Mouse (Mus musculus) spleen, adult 2 months (tissue): Measurements from ENCODE around the gene Scml4. TPM values are rescaled to one million over a fixed set of nuclear protein-coding genes. Genes with fewer than 3 reads are reported as not detected.
A peak's percentile ranks its signal among the peaks of the same experiment; 100 is the strongest.

Experiments used
- DNase-seq, 2 experiments: peaks; one replicate each; pipeline versions ENCODE4 v3.0.0 to v3.0.0-alpha.2; 2012 to 2021; ENCODE audit warnings: low spot score in 2 of 2, low read depth in 1 of 2
- H3K27ac ChIP-seq: fragments of 200-500 bp; 2 replicates; pipeline ENCODE4 v1.5.1; 2012; ENCODE audit warnings: low read length, inconsistent platforms; ENCODE audit not compliant: insufficient read depth
- H3K27me3 ChIP-seq: fragments of 200-500 bp; 2 replicates; pipeline ENCODE4 v1.6.1; 2012; ENCODE audit warnings: mild to moderate bottlenecking, moderate library complexity, low read length, inconsistent platforms; ENCODE audit not compliant: control insufficient read depth, insufficient read depth
- H3K36me3 ChIP-seq: fragments of 200-500 bp; 2 replicates; pipeline ENCODE4 v1.6.1; 2012; ENCODE audit warnings: mild to moderate bottlenecking, low read length, inconsistent platforms; ENCODE audit not compliant: control insufficient read depth, insufficient read depth
- H3K4me1 ChIP-seq: fragments of 200-500 bp; 2 replicates; pipeline ENCODE4 v1.6.1; 2011; ENCODE audit warnings: inconsistent platforms; ENCODE audit not compliant: control insufficient read depth, insufficient read depth, insufficient read length
- H3K4me3 ChIP-seq: fragments of 200-500 bp; 2 replicates; pipeline ENCODE4 v1.5.1; 2011; ENCODE audit warnings: mild to moderate bottlenecking, inconsistent platforms; ENCODE audit not compliant: insufficient read depth, insufficient read length; ENCODE audit errors: extremely low read depth
- CTCF ChIP-seq: fragments of 200-500 bp; IDR thresholded peaks from 2 replicates; pipeline ENCODE4 v1.5.1; 2011; ENCODE audit warnings: mild to moderate bottlenecking, inconsistent platforms; ENCODE audit not compliant: insufficient read depth, insufficient read length, insufficient replicate concordance; ENCODE audit errors: extremely low read depth
- POLR2A ChIP-seq: fragments of 200-500 bp; IDR thresholded peaks from 2 replicates; pipeline ENCODE4 v1.6.1; 2011; ENCODE audit warnings: low read depth, low read length, inconsistent platforms
- WGBS: fragments of 180-500 bp; shearing (Covaris S2); methylation state at CpG from one replicate; pipeline ENCODE4 v1.1.7; 2018; 5-methylcytosine and 5-hydroxymethylcytosine counted together
- polyA plus RNA-seq: library from polyadenylated mRNA; depleted of rRNA; stranded (reverse); fragments of >200 nt; gene quantifications from 2 replicates; pipeline ENCODE4 v1.2.3, GENCODE M21; 2012

The Scml4 gene
- polyA plus RNA-seq, 1 experiment: 24.6 TPM

DNA sequence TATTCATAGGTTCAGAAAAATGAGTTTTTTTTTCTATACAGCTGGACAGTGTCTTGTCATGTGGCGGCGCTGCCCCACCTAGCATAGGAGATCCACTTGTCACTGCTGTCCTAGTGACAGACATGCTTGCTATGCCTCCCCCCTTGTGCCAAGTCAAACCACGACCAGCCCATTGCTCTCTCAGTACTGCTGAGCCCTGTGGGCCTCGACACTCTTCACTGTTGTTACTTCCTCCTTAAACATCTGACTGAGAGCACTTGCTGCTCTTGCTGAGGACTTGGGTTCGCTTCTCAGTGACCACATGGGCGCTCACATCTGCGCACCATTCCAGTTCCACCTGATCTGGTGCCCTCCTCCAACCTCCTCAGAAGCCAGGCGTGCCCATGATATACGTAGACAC lies 8.2 kb downstream of the Scml4 start:
- Histone ChIP-seq H3K27me3 (no peaks in the 10 kb centered on the region), H3K36me3 (no peaks in the 10 kb centered on the region), H3K4me3 (no peak overlapping the region), H3K27ac (peak overlapping the region; percentile 4; the same call in 1 of the 2 replicates), H3K4me1 (peaks cover 8% of the 10 kb centered on the region; the same call in 1 of the 2 replicates)
- peak in 1 of 2 experiments; percentile 20 for DNase-seq
- 56% methylated on average over 9 of the region's 9 CpGs for WGBS
- TF ChIP-seq POLR2A (no peak), CTCF (no peak)

DNA sequence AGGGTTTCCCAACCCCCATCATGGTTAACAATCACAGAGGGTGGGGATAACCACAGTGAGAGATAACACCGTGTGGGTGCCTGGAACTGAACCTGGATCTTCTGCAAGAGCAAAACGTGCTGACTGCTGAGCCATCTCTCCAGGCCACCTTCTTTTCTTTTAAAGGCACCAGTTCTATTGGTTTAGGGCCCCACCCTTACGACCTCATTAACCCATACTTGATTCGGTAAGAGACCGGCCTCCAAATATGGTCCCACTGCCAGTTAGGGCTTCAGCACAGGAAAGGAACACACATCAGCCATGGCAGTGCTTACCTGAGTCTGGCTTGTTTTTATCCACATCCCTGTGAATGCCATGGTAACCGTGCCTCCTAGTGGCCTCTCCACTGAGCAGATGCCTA lies 9.3 kb downstream of the Scml4 start:
- no peak overlapping the region for H3K27ac ChIP-seq
- H3K36me3 ChIP-seq: no peaks in the 10 kb centered on the region
- H3K4me3 ChIP-seq: no peak overlapping the region
- WGBS: 75% methylated on average over 6 of the region's 6 CpGs
- no peak for DNase-seq
- no peaks in the 10 kb centered on the region for H3K27me3 ChIP-seq
- TF ChIP-seq POLR2A (no peak), CTCF (no peak)
- peaks cover 8% of the 10 kb centered on the region; the same call in 1 of the 2 replicates for H3K4me1 ChIP-seq

DNA sequence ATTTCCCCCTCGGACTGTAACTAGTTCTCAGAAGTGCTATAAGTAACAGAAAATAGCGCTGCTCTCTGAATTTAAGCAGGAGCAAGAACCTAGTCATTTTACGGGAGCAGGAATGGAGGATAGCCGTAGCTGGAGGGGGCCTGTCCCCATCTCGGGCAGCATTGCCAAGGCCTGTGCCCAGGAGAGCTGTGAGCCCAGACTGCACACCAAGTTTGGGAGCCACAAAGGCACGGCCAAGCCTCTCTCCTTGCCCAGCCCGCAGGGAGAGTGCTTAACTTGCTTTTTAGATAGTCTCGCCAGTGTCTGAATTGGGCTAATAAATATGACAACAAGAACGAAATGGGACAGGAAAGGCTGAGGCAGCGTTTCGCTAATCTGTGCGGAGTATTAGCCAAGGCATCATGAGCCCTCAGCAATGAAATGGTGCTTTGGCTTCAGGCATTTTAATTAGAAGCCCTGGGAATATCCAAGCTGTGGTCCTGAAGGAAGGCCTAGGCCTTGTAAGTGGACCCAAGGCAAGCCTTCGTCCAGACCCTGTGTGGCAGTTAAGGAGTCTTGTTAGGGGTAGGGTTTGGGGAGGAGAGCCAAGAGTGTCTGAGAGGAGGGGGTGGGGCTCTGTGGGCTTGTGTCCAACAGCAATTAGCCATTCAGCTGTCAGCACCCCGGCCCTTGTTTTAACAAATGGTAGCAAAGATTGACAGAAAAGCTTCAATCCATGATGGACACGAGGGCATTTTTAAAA lies 12.3 kb downstream of the Scml4 start:
- WGBS: 90% methylated on average over 15 of the region's 15 CpGs
- Histone ChIP-seq H3K27ac (no peak overlapping the region), H3K4me3 (no peak overlapping the region), H3K4me1 (peaks cover 24% of the 10 kb centered on the region; the same call in 1 of the 2 replicates), H3K27me3 (no peaks in the 10 kb centered on the region), H3K36me3 (no peaks in the 10 kb centered on the region)
- DNase-seq: no peak
- TF ChIP-seq CTCF (no peak), POLR2A (no peak)

DNA sequence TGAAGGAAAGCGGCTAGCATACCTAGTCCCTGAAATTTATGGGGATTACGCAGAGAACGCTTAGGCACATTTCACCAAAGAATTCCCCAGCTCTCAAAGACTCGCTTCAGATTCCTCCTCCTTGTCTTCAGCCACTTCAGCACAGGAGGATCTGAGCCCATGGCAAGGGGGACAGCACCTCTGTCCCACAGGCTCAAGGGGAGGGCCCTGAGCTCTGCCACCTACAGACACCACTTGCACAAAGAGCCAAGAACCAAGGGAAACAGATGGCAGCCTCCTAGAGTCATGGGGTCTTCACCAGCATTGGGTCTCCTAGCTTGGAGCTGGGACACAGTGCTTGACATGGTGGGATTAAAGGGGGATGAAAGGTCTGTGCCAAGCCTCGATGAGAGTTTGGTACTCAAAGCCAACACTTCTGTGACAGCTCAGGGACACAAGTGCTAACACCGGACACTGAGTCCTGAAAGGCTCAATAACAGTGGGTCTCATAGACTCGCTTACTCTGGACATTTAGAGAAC lies 13.0 kb downstream of the Scml4 start:
- H3K4me3 ChIP-seq: no peak overlapping the region
- peaks cover 22% of the 10 kb centered on the region; the same call in 1 of the 2 replicates for H3K4me1 ChIP-seq
- TF ChIP-seq CTCF: no peak
- no peak for TF ChIP-seq POLR2A
- no peaks in the 10 kb centered on the region for H3K36me3 ChIP-seq
- no peak for DNase-seq
- no peaks in the 10 kb centered on the region for H3K27me3 ChIP-seq
- 96% methylated on average over 7 of the region's 7 CpGs for WGBS
- no peak overlapping the region for H3K27ac ChIP-seq

DNA sequence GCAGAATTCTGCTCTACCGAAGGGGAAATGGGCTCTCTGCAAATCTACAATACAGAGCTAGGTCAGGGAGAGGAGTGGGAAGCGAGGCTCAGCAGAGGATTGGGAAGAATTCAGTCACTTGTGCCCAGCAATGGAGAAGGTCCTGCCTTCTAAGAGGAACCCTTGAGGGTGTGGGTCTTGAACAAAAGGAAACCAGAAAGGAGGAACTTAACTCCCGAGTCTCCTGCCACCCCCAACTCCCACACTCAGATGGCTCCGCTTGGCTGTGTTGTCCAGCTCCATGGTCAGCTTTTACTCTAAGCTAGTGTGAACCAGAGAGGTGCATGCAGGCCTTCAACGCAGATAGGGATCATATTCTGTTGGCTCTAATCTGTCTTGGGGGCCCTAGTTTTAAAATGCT lies 16.0 kb downstream of the Scml4 start:
- TF ChIP-seq CTCF (no peak), POLR2A (no peak)
- no peaks in the 10 kb centered on the region for H3K36me3 ChIP-seq
- DNase-seq: no peak
- WGBS: 31% methylated on average over 5 of the region's 5 CpGs
- H3K4me1 ChIP-seq: peaks cover 17% of the 10 kb centered on the region; the same call in 1 of the 2 replicates
- H3K4me3 ChIP-seq: no peak overlapping the region
- H3K27me3 ChIP-seq: no peaks in the 10 kb centered on the region
- H3K27ac ChIP-seq: no peak overlapping the region

DNA sequence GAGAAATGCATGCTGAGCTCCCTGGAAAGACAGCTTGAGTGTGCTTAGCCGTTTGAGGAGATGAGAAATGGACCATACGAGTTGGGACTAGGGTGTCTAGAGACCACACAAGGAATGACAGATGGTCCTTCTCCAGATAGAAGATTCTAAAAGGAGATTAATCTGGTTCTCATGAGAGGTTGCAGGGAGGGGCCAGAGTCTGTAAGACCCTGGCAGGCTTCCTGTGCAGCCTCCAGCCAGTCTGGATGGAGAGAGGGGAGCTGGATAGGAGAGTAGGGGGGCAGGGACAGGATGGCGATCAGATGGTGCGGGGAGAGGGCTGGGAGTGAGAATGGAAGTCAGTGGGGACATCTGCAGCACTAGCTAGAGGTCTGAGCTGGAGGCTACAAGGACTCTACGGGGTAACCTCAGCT lies 19.1 kb downstream of the Scml4 start:
- H3K27ac ChIP-seq: no peak overlapping the region
- WGBS: 89% methylated on average over 5 of the region's 5 CpGs
- H3K4me1 ChIP-seq: peaks cover 17% of the 10 kb centered on the region; the same call in 1 of the 2 replicates
- no peaks in the 10 kb centered on the region for H3K36me3 ChIP-seq
- no peak for TF ChIP-seq POLR2A
- TF ChIP-seq CTCF: no peak
- no peaks in the 10 kb centered on the region for H3K27me3 ChIP-seq
- no peak for DNase-seq
- no peak overlapping the region for H3K4me3 ChIP-seq

DNA sequence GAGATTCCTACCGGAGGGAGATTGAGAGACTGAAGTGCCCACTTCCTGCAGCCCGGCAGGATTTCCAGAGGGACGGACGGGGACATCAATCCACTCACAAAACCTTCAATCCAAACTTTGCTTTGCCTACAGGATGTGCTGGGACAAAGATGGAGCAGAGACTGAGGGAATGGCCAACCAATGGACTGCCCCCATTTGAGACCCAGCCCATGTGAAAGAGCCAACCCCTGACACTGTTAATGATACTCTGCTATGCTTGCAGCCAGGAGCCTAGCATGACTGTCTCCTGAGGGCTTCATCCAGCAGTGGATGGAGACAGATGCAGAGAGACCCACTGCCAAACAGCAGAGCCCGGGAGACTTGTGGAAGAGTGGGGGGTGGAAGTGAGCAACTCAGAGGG lies 19.5 kb downstream of the Scml4 start:
- DNase-seq: no peak

More for the DNA sequence above, 19.5 kb downstream of the Scml4 start:
- peaks cover 16% of the 10 kb centered on the region; the same call in 1 of the 2 replicates for H3K4me1 ChIP-seq
- H3K27me3 ChIP-seq: no peaks in the 10 kb centered on the region
- no peak for TF ChIP-seq POLR2A
- no peak for TF ChIP-seq CTCF
- no peaks in the 10 kb centered on the region for H3K36me3 ChIP-seq
- H3K4me3 ChIP-seq: no peak overlapping the region
- WGBS: 75% methylated on average over 5 of the region's 5 CpGs
- H3K27ac ChIP-seq: no peak overlapping the region
